ENCODE assay signal across 10 mouse cellular contexts in genomic region chr5:75209966-75210365, GRCm38 (mm10). TPM values are rescaled to one million over a fixed set of nuclear protein-coding genes. Genes with fewer than 3 reads are reported as not detected.
DNase-seq lines count a peak whose midpoint lies in the region; ATAC-seq lines count a peak whose summit lies in the region.
"Had no signal": no experiment of that assay in that cellular context is flagged by ENCODE, and none has a peak within 500 bp of the region (broad histone marks: within the 10 kb centered on the region; RNA-seq: fewer than 3 reads in every experiment).

No protein-coding gene starts in this region.

- peak; percentile 10 for DNase-seq in adrenal gland, postnatal 10 days
- DNase-seq in adrenal gland, adult 2 months, result no peak
- DNase-seq in left cerebral cortex, postnatal 14 days (ENCODE audit: low spot score in 2 of 2), result peak; percentile 44 to 48
- DNase-seq in left cerebral cortex, postnatal 4 days, result no peak
- no peak for DNase-seq in frontal cortex, postnatal 10 days (ENCODE audit: low spot score in 2 of 2)
- DNase-seq in layer of hippocampus, adult 11-12 months (ENCODE audit: low spot score), result no peak
- DNase-seq: liver, embryonic 13.5 days had no signal

- intact Hi-C loops in left cerebral cortex, postnatal 14 days (cut with DNase I), result loop anchor here (2.0 to 10.0 kb wide), 4 partner anchors 137 to 905 kb away; partner anchors contain the start of gene Kit
- intact Hi-C loops in left cerebral cortex, postnatal 4 days (cut with DNase I), result loop anchor here (5.0 to 10.0 kb wide), 3 partner anchors 135 to 642 kb away; partner anchors contain the start of gene Kit

- peak; percentile 38; the same call in 1 of the 2 replicates for ATAC-seq in granulocyte monocyte progenitor cell, adult 5-6 weeks (replicated peaks; ENCODE audit: poor library complexity, severe bottlenecking)
- ATAC-seq in megakaryocyte-erythroid progenitor cell, adult 5-6 weeks (replicated peaks; ENCODE audit: low FRiP score, low TSS enrichment, poor library complexity, severe bottlenecking), result 0 out of 2 replicates have a peak, but pooled peaks have one; percentile 64

RNA-seq across cellular contexts. Expression of gene Pdgfra, which starts 57.9 kb away (rescaled TPM):
- total RNA-seq in adrenal gland, postnatal 10 days (2021), result 10 to 100 TPM; 32.1 to 35.6 TPM
- total RNA-seq in adrenal gland, adult 2 months (2021), result 10 to 100 TPM; 30.2 to 41.5 TPM
- polyA plus RNA-seq in adrenal gland, adult 2 months (2012; rRNA removed), result 4.5 and 5.0 TPM in 2 replicates
- total RNA-seq in left cerebral cortex, postnatal 14 days (2021), result 10 to 100 TPM; 57.0 to 59.8 TPM
- total RNA-seq in left cerebral cortex, postnatal 4 days (2021), result 10 to 100 TPM; 61.5 to 68.4 TPM
- not detected in 2 replicates for total RNA-seq in granulocyte monocyte progenitor cell, adult 5-6 weeks (2014; fragmentation: Nextera tagmentation)
- total RNA-seq in granulocyte monocyte progenitor cell, adult 5-6 weeks (2017), result not detected in 2 replicates
- not detected in 2 replicates for total RNA-seq in megakaryocyte-erythroid progenitor cell, adult 5-6 weeks (2014; fragmentation: Nextera tagmentation)
- not detected in 2 replicates for total RNA-seq in megakaryocyte-erythroid progenitor cell, adult 5-6 weeks (2017)
- polyA plus RNA-seq: erythroblast, embryonic 14.5 days had no signal

Comparison
In these comparisons a context has a peak if more than half of its experiments do, and no peak if none do; other contexts are left out.
1. DNase-seq: peak in adrenal gland, postnatal 10 days (single experiment) and left cerebral cortex, postnatal 14 days (2 of 2); none in adrenal gland, adult 2 months (single experiment), left cerebral cortex, postnatal 4 days (single experiment), frontal cortex, postnatal 10 days (0 of 2) and layer of hippocampus, adult 11-12 months (single experiment).
2. RNA of gene Pdgfra, which starts 57.9 kb away (total RNA-seq): 61.5 to 68.4 TPM in left cerebral cortex, postnatal 4 days, 57.0 to 59.8 TPM in left cerebral cortex, postnatal 14 days, 30.2 to 41.5 TPM in adrenal gland, adult 2 months and 32.1 to 35.6 TPM in adrenal gland, postnatal 10 days; not detected in granulocyte monocyte progenitor cell, adult 5-6 weeks and not detected in megakaryocyte-erythroid progenitor cell, adult 5-6 weeks; every median in the first group is over 10 times any median in the second.